Mouse (Mus musculus): Measurements from ENCODE around the gene Gpatch2. TPM values are rescaled to one million over a fixed set of nuclear protein-coding genes. Genes with fewer than 3 reads are reported as not detected.

Gpatch2 gene
- polyA plus RNA-seq, 1 experiment from 2014 or later = 30.4 TPM

- Histone ChIP-seq H3K36me3 (ENCODE audit: control insufficient read depth, insufficient read depth, low read length) (no peaks in the 10 kb centered on the region), H3K27ac (ENCODE audit: low read depth, low read length) (no peak overlapping the region), H3K9ac (ENCODE audit: low read length) (no peak overlapping the region), H3K4me3 (ENCODE audit: low read depth, low read length) (no peak overlapping the region), H3K9me3 (ENCODE audit: control insufficient read depth, low read length) (no peaks in the 10 kb centered on the region), H3K4me1 (ENCODE audit: control insufficient read depth, insufficient read depth, low read length) (no peaks in the 10 kb centered on the region), H3K27me3 (ENCODE audit: control insufficient read depth, insufficient read depth, low read length) (no peaks in the 10 kb centered on the region), H3K4me2 (ENCODE audit: low read depth) (no peak overlapping the region)
- ATAC-seq (ENCODE audit: insufficient read depth, low FRiP score, low TSS enrichment) = peak; percentile 65; the same call in 1 of the 2 replicates
- WGBS = 60% methylated on average over 14 of the region's 14 CpGs
- peak; percentile 35 for DNase-seq (ENCODE audit: low spot score)
These were observed 162.7 kb downstream of the Gpatch2 start for GRCm38 (mm10) chr1:187377865-187378524.

- H3K9ac ChIP-seq (ENCODE audit: low read length) = no peak overlapping the region
- no peak for DNase-seq (ENCODE audit: low spot score)
- no peaks in the 10 kb centered on the region for H3K27me3 ChIP-seq (ENCODE audit: control insufficient read depth, insufficient read depth, low read length)
- ATAC-seq (ENCODE audit: insufficient read depth, low FRiP score, low TSS enrichment) = no peak
- no peak overlapping the region for H3K4me2 ChIP-seq (ENCODE audit: low read depth)
- no peaks in the 10 kb centered on the region for H3K4me1 ChIP-seq (ENCODE audit: control insufficient read depth, insufficient read depth, low read length)
- H3K4me3 ChIP-seq (ENCODE audit: low read depth, low read length) = no peak overlapping the region
- no peaks in the 10 kb centered on the region for H3K9me3 ChIP-seq (ENCODE audit: control insufficient read depth, low read length)
- WGBS = 81% methylated on average over 4 of the region's 4 CpGs
- no peak overlapping the region for H3K27ac ChIP-seq (ENCODE audit: low read depth, low read length)
- H3K36me3 ChIP-seq (ENCODE audit: control insufficient read depth, insufficient read depth, low read length) = no peaks in the 10 kb centered on the region
These were observed 174.2 kb downstream of the Gpatch2 start for GRCm38 (mm10) chr1:187389476-187389875.

- no peak for DNase-seq (ENCODE audit: low spot score)
- Histone ChIP-seq H3K4me2 (ENCODE audit: low read depth) (no peak overlapping the region), H3K36me3 (ENCODE audit: control insufficient read depth, insufficient read depth, low read length) (no peaks in the 10 kb centered on the region), H3K4me3 (ENCODE audit: low read depth, low read length) (no peak overlapping the region), H3K27me3 (ENCODE audit: control insufficient read depth, insufficient read depth, low read length) (no peaks in the 10 kb centered on the region), H3K9me3 (ENCODE audit: control insufficient read depth, low read length) (no peaks in the 10 kb centered on the region), H3K4me1 (ENCODE audit: control insufficient read depth, insufficient read depth, low read length) (no peaks in the 10 kb centered on the region), H3K27ac (ENCODE audit: low read depth, low read length) (no peak overlapping the region), H3K9ac (ENCODE audit: low read length) (no peak overlapping the region)
- 89% methylated on average over 9 of the region's 9 CpGs for WGBS
- no peak for ATAC-seq (ENCODE audit: insufficient read depth, low FRiP score, low TSS enrichment)
These were observed 185.5 kb downstream of the Gpatch2 start for GRCm38 (mm10) chr1:187400834-187401233.

Other genes starting within 250 kb of the Gpatch2 start
- gene D1Pas1, start 248.1 kb upstream of the Gpatch2 start, polyA plus RNA-seq (2014; fragmentation: Nextera tagmentation; extraction: Ambion mirVana) = 0.28 TPM in 1 of 2 replicates, not detected in the other
- 0.47 and 1.7 TPM in 2 replicates for gene Spata17, start within 50 bp of the Gpatch2 start, polyA plus RNA-seq (2014; fragmentation: Nextera tagmentation; extraction: Ambion mirVana)

Measured in neural tube, embryonic 11.5 days (tissue).